Mouse (Mus musculus): Measurements from ENCODE around the gene Pde8a. TPM values are rescaled to one million over a fixed set of nuclear protein-coding genes. Genes with fewer than 3 reads are reported as not detected.

Gene Pde8a
- polyA plus RNA-seq, 1 experiment from 2014 or later: 2.9 TPM

DNA sequence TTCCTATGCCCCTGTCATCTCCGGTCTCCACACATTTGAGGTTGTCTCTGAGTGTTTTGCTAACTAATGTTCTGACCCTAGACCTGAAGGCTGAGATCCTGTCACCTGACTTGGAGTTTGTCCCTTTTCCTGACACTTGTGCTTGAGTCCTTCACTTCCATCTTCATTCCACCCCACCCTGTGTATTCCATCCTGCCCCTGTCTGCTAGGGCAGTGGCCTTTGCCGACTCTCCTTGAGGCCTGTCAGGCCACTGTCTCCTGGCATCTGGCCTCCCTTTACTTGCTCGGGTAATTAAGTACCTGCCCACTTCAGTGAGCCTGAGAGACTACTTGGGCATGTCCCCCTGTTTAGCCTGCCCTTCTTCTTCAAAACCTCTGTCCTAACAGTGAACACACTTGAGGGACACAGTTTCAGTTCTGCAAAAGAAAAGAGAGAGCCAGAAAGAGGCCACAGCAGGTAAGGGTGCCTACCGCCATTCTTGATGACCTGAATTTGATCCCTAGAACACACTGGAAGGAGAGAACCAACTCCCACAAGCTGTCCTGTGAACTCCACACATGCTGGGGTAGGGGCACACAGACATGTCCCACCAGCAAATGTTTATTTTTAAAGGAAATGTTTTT, 22.3 kb downstream of the Pde8a start:
- H3K4me3 ChIP-seq: no peak overlapping the region
- H3K4me2 ChIP-seq: no peak overlapping the region
- H3K36me3 ChIP-seq: no peaks in the 10 kb centered on the region
- no peak for ATAC-seq (ENCODE audit: extremely low read depth, insufficient number of reproducible peaks, low FRiP score, low TSS enrichment)
- no peaks in the 10 kb centered on the region for H3K9me3 ChIP-seq
- H3K27me3 ChIP-seq (replicated peaks): no peaks in the 10 kb centered on the region
- no peaks in the 10 kb centered on the region for H3K4me1 ChIP-seq
- no peak overlapping the region for H3K9ac ChIP-seq
- H3K27ac ChIP-seq (replicated peaks): no peak overlapping the region
- 72% methylated on average over 4 of the region's 4 CpGs for WGBS

- no peak overlapping the region for H3K27ac ChIP-seq (replicated peaks)
- H3K4me3 ChIP-seq: no peak overlapping the region
- no peaks in the 10 kb centered on the region for H3K27me3 ChIP-seq (replicated peaks)
- no peak overlapping the region for H3K4me2 ChIP-seq
- no peaks in the 10 kb centered on the region; the same call in 1 of the 2 replicates for H3K4me1 ChIP-seq
- WGBS: 49% methylated on average over 5 of the region's 5 CpGs
- H3K9me3 ChIP-seq: no peaks in the 10 kb centered on the region
- ATAC-seq (ENCODE audit: extremely low read depth, insufficient number of reproducible peaks, low FRiP score, low TSS enrichment): no peak
- no peaks in the 10 kb centered on the region for H3K36me3 ChIP-seq
- no peak overlapping the region for H3K9ac ChIP-seq
Measured at GRCm38 (mm10) chr7:81243361-81243760, 30.0 kb downstream of the Pde8a start.

- Histone ChIP-seq H3K4me1 (peaks cover 2% of the 10 kb centered on the region; the same call in 1 of the 2 replicates), H3K36me3 (no peaks in the 10 kb centered on the region), H3K9me3 (no peaks in the 10 kb centered on the region), H3K27me3 (replicated peaks) (no peaks in the 10 kb centered on the region), H3K4me3 (no peak overlapping the region), H3K4me2 (no peak overlapping the region), H3K9ac (no peak overlapping the region), H3K27ac (replicated peaks) (no peak overlapping the region)
- ATAC-seq (ENCODE audit: extremely low read depth, insufficient number of reproducible peaks, low FRiP score, low TSS enrichment): no peak
- 64% methylated on average over 3 of the region's 3 CpGs for WGBS
Measured at GRCm38 (mm10) chr7:81249854-81250279, 36.5 kb downstream of the Pde8a start.

DNA sequence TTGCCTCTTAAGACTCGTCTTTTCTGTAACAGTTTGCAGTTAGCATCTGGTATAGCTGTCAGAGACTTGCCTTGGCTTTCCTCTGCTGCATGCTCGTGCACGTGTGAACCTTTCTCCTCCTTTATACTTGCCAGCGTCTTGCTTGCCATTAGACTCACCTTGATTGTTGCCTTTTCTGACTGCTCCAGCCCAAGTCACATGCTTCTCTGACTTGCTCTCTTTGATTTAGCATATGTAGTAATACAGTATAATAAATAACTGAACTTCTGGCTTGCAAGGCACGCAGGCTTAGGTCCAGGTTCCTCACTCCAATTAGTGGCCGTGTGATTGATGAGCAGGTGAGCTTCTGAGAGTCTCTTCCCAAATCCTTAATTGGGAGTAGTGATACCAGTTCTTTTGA, 37.2 kb downstream of the Pde8a start:
- no peak overlapping the region for H3K4me3 ChIP-seq
- no peak overlapping the region for H3K9ac ChIP-seq
- no peaks in the 10 kb centered on the region for H3K36me3 ChIP-seq
- no peak overlapping the region for H3K27ac ChIP-seq (replicated peaks)
- ATAC-seq (ENCODE audit: extremely low read depth, insufficient number of reproducible peaks, low FRiP score, low TSS enrichment): no peak
- no peaks in the 10 kb centered on the region for H3K9me3 ChIP-seq
- H3K4me1 ChIP-seq: peaks cover 2% of the 10 kb centered on the region; the same call in 1 of the 2 replicates
- 79% methylated on average over 6 of the region's 6 CpGs for WGBS
- H3K27me3 ChIP-seq (replicated peaks): no peaks in the 10 kb centered on the region
- H3K4me2 ChIP-seq: no peak overlapping the region

GRCm38 (mm10) chr7:81251521-81251920, 38.1 kb downstream of the Pde8a start:
- H3K27me3 ChIP-seq (replicated peaks): no peaks in the 10 kb centered on the region
- H3K36me3 ChIP-seq: no peaks in the 10 kb centered on the region
- no peak overlapping the region for H3K4me2 ChIP-seq
- H3K9ac ChIP-seq: no peak overlapping the region
- no peak overlapping the region for H3K4me3 ChIP-seq
- no peaks in the 10 kb centered on the region for H3K9me3 ChIP-seq
- no peak for ATAC-seq (ENCODE audit: extremely low read depth, insufficient number of reproducible peaks, low FRiP score, low TSS enrichment)
- peaks cover 2% of the 10 kb centered on the region; the same call in 1 of the 2 replicates for H3K4me1 ChIP-seq
- H3K27ac ChIP-seq (replicated peaks): no peak overlapping the region
- 80% methylated on average over 2 of the region's 2 CpGs for WGBS

GRCm38 (mm10) chr7:81253317-81253716, 39.9 kb downstream of the Pde8a start:
- Histone ChIP-seq H3K27me3 (replicated peaks) (no peaks in the 10 kb centered on the region), H3K9me3 (no peaks in the 10 kb centered on the region), H3K36me3 (no peaks in the 10 kb centered on the region), H3K4me2 (no peak overlapping the region), H3K9ac (no peak overlapping the region), H3K4me3 (no peak overlapping the region), H3K4me1 (0 out of 2 replicates have a peak, but pooled peaks cover 2% of the 10 kb centered on the region), H3K27ac (replicated peaks) (0 out of 2 replicates have a peak overlapping the region, but pooled peaks have one; percentile 2)
- 67% methylated on average over 11 of the region's 11 CpGs for WGBS
- no peak for ATAC-seq (ENCODE audit: extremely low read depth, insufficient number of reproducible peaks, low FRiP score, low TSS enrichment)

GRCm38 (mm10) chr7:81254579-81254978, 41.2 kb downstream of the Pde8a start:
- no peaks in the 10 kb centered on the region for H3K27me3 ChIP-seq (replicated peaks)
- H3K9ac ChIP-seq: no peak overlapping the region
- no peaks in the 10 kb centered on the region for H3K36me3 ChIP-seq
- ATAC-seq (ENCODE audit: extremely low read depth, insufficient number of reproducible peaks, low FRiP score, low TSS enrichment): no peak
- H3K4me2 ChIP-seq: no peak overlapping the region
- H3K4me3 ChIP-seq: no peak overlapping the region
- H3K4me1 ChIP-seq: 0 out of 2 replicates have a peak, but pooled peaks cover 2% of the 10 kb centered on the region
- H3K9me3 ChIP-seq: no peaks in the 10 kb centered on the region
- no peak overlapping the region for H3K27ac ChIP-seq (replicated peaks)

- Histone ChIP-seq H3K4me1 (0 out of 2 replicates have a peak, but pooled peaks cover 4% of the 10 kb centered on the region), H3K9me3 (no peaks in the 10 kb centered on the region), H3K27ac (replicated peaks) (no peak overlapping the region), H3K4me3 (no peak overlapping the region), H3K4me2 (no peak overlapping the region), H3K36me3 (no peaks in the 10 kb centered on the region), H3K9ac (no peak overlapping the region), H3K27me3 (replicated peaks) (no peaks in the 10 kb centered on the region)
- no peak for ATAC-seq (ENCODE audit: extremely low read depth, insufficient number of reproducible peaks, low FRiP score, low TSS enrichment)
- 81% methylated on average over 3 of the region's 3 CpGs for whole genome bisulfite sequencing
Measured at GRCm38 (mm10) chr7:81255456-81255855, 42.1 kb downstream of the Pde8a start.

DNA sequence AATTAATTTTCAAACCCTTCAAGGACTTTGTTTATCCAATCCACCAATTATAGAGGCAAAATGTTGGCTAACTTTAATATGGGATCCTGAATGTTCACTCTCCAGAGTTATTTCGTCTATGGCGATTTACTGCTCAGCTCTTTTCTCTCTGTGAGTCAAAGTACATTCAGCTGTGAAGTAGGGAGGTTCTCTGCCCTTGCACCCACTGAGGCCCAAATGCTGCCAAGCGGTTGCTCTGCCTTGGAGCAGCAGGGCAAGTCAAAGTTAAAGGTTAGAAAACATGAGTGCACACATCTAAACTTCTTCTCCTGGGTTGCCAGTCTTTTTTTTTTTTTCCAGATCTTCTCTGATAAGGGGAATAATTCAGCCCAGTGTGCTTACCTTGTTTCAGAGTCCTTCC, 43.4 kb downstream of the Pde8a start:
- H3K27me3 ChIP-seq (replicated peaks): no peaks in the 10 kb centered on the region
- H3K4me3 ChIP-seq: no peak overlapping the region
- no peaks in the 10 kb centered on the region for H3K9me3 ChIP-seq
- 84% methylated on average over 3 of the region's 3 CpGs for WGBS
- H3K27ac ChIP-seq (replicated peaks): no peak overlapping the region
- no peak overlapping the region for H3K9ac ChIP-seq
- H3K4me2 ChIP-seq: no peak overlapping the region
- ATAC-seq (ENCODE audit: extremely low read depth, insufficient number of reproducible peaks, low FRiP score, low TSS enrichment): no peak
- no peaks in the 10 kb centered on the region for H3K36me3 ChIP-seq
- H3K4me1 ChIP-seq: peaks cover 15% of the 10 kb centered on the region

DNA sequence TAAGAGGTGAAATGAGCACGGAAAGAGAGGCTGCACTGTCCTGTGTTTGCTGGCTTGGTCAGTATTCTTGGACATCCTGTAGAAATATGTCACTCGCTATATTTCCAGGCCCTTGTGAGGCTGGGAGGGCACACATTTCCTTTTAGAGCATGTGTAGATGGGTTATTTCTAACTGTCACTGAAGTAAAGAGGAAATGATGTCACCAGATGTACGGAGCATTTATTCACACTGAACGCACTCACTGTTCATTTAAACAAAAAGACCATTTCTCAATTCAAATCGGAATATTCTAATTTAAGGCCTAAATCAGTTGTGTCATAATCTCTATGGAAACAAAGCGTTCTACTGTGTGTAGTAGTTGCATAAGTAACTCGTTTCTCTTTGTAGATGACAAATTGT, 48.2 kb downstream of the Pde8a start:
- Histone ChIP-seq H3K27me3 (replicated peaks) (no peaks in the 10 kb centered on the region), H3K36me3 (no peaks in the 10 kb centered on the region), H3K4me1 (peaks cover 13% of the 10 kb centered on the region), H3K9ac (no peak overlapping the region), H3K27ac (replicated peaks) (peak overlapping the region; percentile 51), H3K9me3 (no peaks in the 10 kb centered on the region), H3K4me2 (no peak overlapping the region), H3K4me3 (no peak overlapping the region)
- ATAC-seq (ENCODE audit: extremely low read depth, insufficient number of reproducible peaks, low FRiP score, low TSS enrichment): no peak
- WGBS: 64% methylated on average over 7 of the region's 7 CpGs

DNA sequence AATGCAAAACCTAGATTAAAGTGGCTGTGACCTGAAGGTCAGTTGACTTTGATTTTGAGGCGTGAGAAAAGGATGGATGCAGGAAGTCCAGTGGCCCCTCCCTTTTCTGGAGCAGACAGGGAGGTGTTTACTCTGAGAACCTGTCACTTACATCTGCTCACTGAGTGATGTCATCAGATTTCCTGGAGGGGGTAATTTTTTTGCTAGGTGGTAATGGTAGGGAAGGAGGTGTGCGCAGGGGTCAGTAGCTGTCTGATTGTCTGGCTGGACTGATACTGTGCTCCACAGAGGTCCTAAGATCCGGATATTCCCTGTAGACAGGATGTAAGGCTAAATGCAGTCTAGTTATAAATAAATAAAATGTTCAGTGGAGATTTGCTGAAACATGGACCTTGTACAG, 59.5 kb downstream of the Pde8a start:
- no peaks in the 10 kb centered on the region for H3K27me3 ChIP-seq (replicated peaks)
- no peaks in the 10 kb centered on the region for H3K36me3 ChIP-seq
- no peak overlapping the region for H3K27ac ChIP-seq (replicated peaks)
- WGBS: 59% methylated on average over 3 of the region's 3 CpGs
- no peak for ATAC-seq (ENCODE audit: extremely low read depth, insufficient number of reproducible peaks, low FRiP score, low TSS enrichment)
- no peaks in the 10 kb centered on the region for H3K9me3 ChIP-seq
- no peak overlapping the region for H3K9ac ChIP-seq
- no peak overlapping the region for H3K4me2 ChIP-seq
- no peaks in the 10 kb centered on the region for H3K4me1 ChIP-seq
- H3K4me3 ChIP-seq: no peak overlapping the region

DNA sequence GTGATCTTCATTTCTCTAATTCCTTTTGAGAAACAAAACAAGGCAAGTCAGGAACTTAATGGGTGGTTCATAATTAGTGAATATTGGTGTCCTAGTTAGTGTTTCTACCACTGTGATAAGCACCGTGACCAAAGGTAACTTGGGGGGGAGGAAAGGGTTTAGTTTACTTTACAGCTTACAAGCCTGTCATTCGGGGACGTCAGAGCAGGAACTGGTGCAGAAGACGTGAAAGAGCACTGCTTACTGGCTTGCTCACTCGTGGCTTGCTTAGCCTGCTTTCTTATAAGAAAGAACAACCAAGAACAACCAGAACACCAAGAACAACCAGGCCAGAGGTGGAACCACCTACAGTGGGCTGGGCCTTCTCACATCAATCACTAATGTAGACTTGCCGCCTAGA, 65.6 kb downstream of the Pde8a start:
- Histone ChIP-seq H3K9ac (no peak overlapping the region), H3K9me3 (no peaks in the 10 kb centered on the region), H3K4me2 (no peak overlapping the region), H3K4me1 (no peaks in the 10 kb centered on the region), H3K4me3 (no peak overlapping the region), H3K27ac (replicated peaks) (no peak overlapping the region), H3K27me3 (replicated peaks) (no peaks in the 10 kb centered on the region), H3K36me3 (no peaks in the 10 kb centered on the region)
- ATAC-seq (ENCODE audit: extremely low read depth, insufficient number of reproducible peaks, low FRiP score, low TSS enrichment): no peak
- WGBS: 71% methylated on average over 6 of the region's 6 CpGs
